Mouse (Mus musculus) heart, embryonic 13.5 days (tissue): ENCODE results near the gene Rcor1. TPM values are rescaled to one million over a fixed set of nuclear protein-coding genes. Genes with fewer than 3 reads are reported as not detected.

ENCODE experiments used
- ATAC-seq: fragments of 200-750 bp; cut with Nextera tagmentation; 2 replicates; pipeline ENCODE4 v1.8.0; 2017; ENCODE audit warnings: moderate TSS enrichment; ENCODE audit not compliant: insufficient number of reproducible peaks, low FRiP score, low TSS enrichment; ENCODE audit errors: extremely low read depth
- H3K27ac ChIP-seq: fragments of 300-500 bp; sonication (generic); replicated peaks from 2 replicates; pipeline ENCODE4 v1.5.1; 2015; ENCODE audit warnings: moderate library complexity, mild to moderate bottlenecking, inconsistent platforms
- H3K27me3 ChIP-seq: fragments of 300-500 bp; sonication (generic); replicated peaks from 2 replicates; pipeline ENCODE4 v1.6.1; 2015; ENCODE audit warnings: mild to moderate bottlenecking, inconsistent platforms
- H3K36me3 ChIP-seq: fragments of 300-500 bp; sonication (generic); 2 replicates; pipeline ENCODE4 v1.6.1; 2015; ENCODE audit warnings: mild to moderate bottlenecking, inconsistent platforms
- H3K4me1 ChIP-seq: fragments of 300-500 bp; sonication (generic); 2 replicates; pipeline ENCODE4 v1.6.1; 2015; ENCODE audit warnings: inconsistent platforms
- H3K4me2 ChIP-seq: fragments of 300-500 bp; sonication (generic); 2 replicates; pipeline ENCODE4 v1.6.1; 2015; ENCODE audit warnings: inconsistent platforms, mild to moderate bottlenecking, moderate library complexity
- H3K4me3 ChIP-seq: fragments of 300-500 bp; sonication (generic); 2 replicates; pipeline ENCODE4 v1.5.1; 2015; ENCODE audit warnings: moderate library complexity, mild to moderate bottlenecking, inconsistent platforms
- H3K9ac ChIP-seq: fragments of 300-500 bp; sonication (generic); 2 replicates; pipeline ENCODE4 v1.6.1; 2015; ENCODE audit warnings: inconsistent platforms, mild to moderate bottlenecking, moderate library complexity
- H3K9me3 ChIP-seq: fragments of 300-500 bp; sonication (generic); 2 replicates; pipeline ENCODE4 v1.6.1; 2016; ENCODE audit warnings: inconsistent platforms
- whole genome bisulfite sequencing: fragments of 180-500 bp; shearing (Covaris S2); methylation state at CpG from one replicate; pipeline ENCODE4 v1.1.7; 2015; ENCODE audit warnings: mixed read lengths; 5-methylcytosine and 5-hydroxymethylcytosine counted together
- polyA plus RNA-seq: library from polyadenylated mRNA; unstranded; fragments of >200 nt; fragmentation: Nextera tagmentation; extraction: Ambion mirVana; gene quantifications from 2 replicates; pipeline ENCODE4 v1.2.1, GENCODE M21; 2015

Gene Rcor1
- polyA plus RNA-seq, 1 experiment from 2014 or later, result 5.4 TPM

GRCm38 (mm10) chr12:111152981-111153710 lies 114.0 kb downstream of the Rcor1 start:
- no peaks in the 10 kb centered on the region for H3K27me3 ChIP-seq
- no peak overlapping the region for H3K27ac ChIP-seq
- no peak overlapping the region for H3K4me3 ChIP-seq
- WGBS, result 68% methylated on average over 7 of the region's 7 CpGs
- no peak overlapping the region for H3K4me2 ChIP-seq
- H3K4me1 ChIP-seq, result peaks cover 15% of the 10 kb centered on the region; the same call in 1 of the 2 replicates
- no peak overlapping the region for H3K9ac ChIP-seq
- no peaks in the 10 kb centered on the region for H3K9me3 ChIP-seq
- ATAC-seq, result no peak
- H3K36me3 ChIP-seq, result no peaks in the 10 kb centered on the region

DNA sequence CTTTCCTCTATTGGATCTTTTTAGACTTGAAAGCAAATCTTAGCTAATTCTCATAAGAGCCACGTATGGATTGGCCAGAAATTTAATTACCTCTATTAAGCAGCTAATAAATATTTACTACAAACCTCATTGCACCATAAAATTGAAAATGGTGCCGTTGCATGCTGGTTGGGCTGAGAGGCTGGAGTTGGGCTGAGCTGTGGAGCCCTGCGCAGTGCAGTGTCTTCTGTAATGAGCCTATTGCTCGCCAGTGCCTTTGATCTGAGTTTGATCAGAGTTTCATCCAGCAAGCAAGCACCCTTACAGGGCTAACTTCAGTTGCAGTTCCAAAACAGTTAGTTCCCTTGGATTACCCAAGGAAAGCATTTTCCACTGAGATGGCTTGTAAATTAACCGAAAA lies 114.8 kb downstream of the Rcor1 start:
- Histone ChIP-seq H3K4me1 (peaks cover 10% of the 10 kb centered on the region; the same call in 1 of the 2 replicates), H3K4me3 (no peak overlapping the region), H3K9me3 (no peaks in the 10 kb centered on the region), H3K9ac (no peak overlapping the region), H3K27ac (no peak overlapping the region), H3K4me2 (no peak overlapping the region), H3K27me3 (no peaks in the 10 kb centered on the region), H3K36me3 (no peaks in the 10 kb centered on the region)
- ATAC-seq, result no peak
- 72% methylated on average over 5 of the region's 5 CpGs for WGBS

DNA sequence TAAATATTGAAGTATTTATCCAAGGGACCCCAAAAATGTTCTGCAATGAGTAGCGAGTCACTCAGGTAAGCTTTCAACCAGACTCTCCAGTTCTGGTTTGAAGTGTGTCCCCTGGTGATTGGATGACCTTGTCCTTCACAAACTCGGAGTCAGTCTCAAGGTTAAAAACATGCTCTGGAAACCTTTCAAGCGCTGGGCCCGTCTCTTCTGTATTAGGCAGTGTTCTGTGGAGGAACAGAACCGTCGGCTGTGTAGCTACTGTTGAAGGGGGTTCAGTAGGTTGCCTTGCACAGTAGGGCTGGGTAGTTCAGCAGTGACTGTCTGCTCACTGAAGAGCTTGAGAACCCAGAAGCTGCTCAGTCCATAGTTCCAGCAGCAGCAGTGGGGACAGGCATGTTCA lies 115.5 kb downstream of the Rcor1 start:
- Histone ChIP-seq H3K36me3 (no peaks in the 10 kb centered on the region), H3K27ac (no peak overlapping the region), H3K27me3 (no peaks in the 10 kb centered on the region), H3K9me3 (no peaks in the 10 kb centered on the region), H3K4me1 (peaks cover 8% of the 10 kb centered on the region; the same call in 1 of the 2 replicates), H3K9ac (no peak overlapping the region), H3K4me3 (no peak overlapping the region), H3K4me2 (no peak overlapping the region)
- WGBS, result 62% methylated on average over 6 of the region's 6 CpGs
- no peak for ATAC-seq

DNA sequence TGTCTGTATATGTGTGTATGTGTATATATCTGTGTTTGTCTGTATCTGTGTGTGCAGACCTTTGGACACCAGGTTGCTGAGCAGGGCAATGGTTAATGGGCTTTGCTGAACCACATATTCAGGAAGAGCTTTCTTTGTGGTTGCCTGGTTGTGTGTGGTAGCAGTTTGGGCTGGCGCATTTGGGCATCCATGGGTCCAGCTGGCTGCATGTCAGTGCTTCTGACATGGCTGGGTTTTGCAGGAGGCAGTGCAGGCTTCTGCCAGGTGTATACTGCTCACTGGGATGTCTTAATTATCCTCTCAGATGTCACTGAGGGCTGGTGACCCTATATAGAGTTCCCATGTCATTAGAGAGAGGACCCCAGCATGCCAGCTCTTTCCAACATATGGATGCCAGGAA lies 116.6 kb downstream of the Rcor1 start:
- H3K4me1 ChIP-seq, result peaks cover 5% of the 10 kb centered on the region; the same call in 1 of the 2 replicates
- H3K4me2 ChIP-seq, result no peak overlapping the region
- H3K9ac ChIP-seq, result no peak overlapping the region
- H3K36me3 ChIP-seq, result no peaks in the 10 kb centered on the region
- no peak overlapping the region for H3K4me3 ChIP-seq
- no peak for ATAC-seq
- H3K27ac ChIP-seq, result no peak overlapping the region
- no peaks in the 10 kb centered on the region for H3K27me3 ChIP-seq
- no peaks in the 10 kb centered on the region for H3K9me3 ChIP-seq
- 90% methylated on average over 1 of the region's 1 CpGs for WGBS

- no peak overlapping the region for H3K4me3 ChIP-seq
- H3K4me1 ChIP-seq, result peaks cover 23% of the 10 kb centered on the region
- H3K9ac ChIP-seq, result no peak overlapping the region
- 56% methylated on average over 12 of the region's 12 CpGs for WGBS
- no peak overlapping the region for H3K4me2 ChIP-seq
- H3K27ac ChIP-seq, result no peak overlapping the region
- no peak for ATAC-seq
- no peaks in the 10 kb centered on the region for H3K27me3 ChIP-seq
- H3K9me3 ChIP-seq, result no peaks in the 10 kb centered on the region
- H3K36me3 ChIP-seq, result no peaks in the 10 kb centered on the region
Observed at GRCm38 (mm10) chr12:111159659-111160428, 120.7 kb downstream of the Rcor1 start.

DNA sequence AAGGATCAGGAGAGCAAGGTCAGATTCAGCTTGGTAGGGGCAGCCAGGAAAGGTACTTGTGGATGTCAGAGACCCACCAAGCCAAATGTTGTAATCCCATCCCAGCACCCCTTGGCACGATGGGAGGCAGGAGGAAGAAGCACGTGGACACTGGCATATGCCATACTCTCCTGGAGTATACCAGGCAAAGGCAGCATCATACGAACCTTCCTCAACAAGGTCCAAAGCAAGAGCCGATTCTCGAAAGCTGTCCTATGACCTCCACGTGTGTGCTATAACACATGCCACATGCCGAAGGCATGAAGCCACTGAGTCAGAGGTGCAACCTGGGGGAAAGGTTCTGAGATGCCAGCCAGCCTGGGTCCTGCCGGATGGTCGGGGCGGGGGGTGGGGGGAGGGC lies 121.7 kb downstream of the Rcor1 start:
- Histone ChIP-seq H3K4me3 (no peak overlapping the region), H3K27ac (no peak overlapping the region), H3K9me3 (no peaks in the 10 kb centered on the region), H3K36me3 (no peaks in the 10 kb centered on the region), H3K4me2 (no peak overlapping the region), H3K9ac (no peak overlapping the region), H3K4me1 (peaks cover 31% of the 10 kb centered on the region), H3K27me3 (no peaks in the 10 kb centered on the region)
- no peak for ATAC-seq
- WGBS, result 86% methylated on average over 10 of the region's 10 CpGs

DNA sequence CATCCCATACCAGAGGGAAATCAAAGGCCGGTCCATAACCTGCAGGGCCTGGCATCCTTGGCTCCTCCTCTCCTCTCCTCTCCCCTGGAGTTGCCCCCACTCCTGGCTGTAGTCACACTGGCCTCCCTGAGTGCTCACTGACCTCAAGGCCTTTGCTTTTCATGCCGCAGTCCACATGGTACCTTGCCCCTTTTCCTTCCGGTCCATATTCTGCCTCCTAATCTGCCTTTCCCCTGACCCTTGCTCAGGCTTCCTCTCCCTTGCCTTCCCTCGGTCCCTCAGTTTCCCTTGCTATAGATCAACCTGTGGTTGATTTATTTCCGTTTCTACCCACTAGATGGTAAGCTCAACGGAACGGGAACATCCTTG lies 122.8 kb downstream of the Rcor1 start:
- no peaks in the 10 kb centered on the region for H3K36me3 ChIP-seq
- H3K27ac ChIP-seq, result peak overlapping the region; percentile 53; the same call in 1 of the 2 replicates
- H3K9me3 ChIP-seq, result no peaks in the 10 kb centered on the region
- no peaks in the 10 kb centered on the region for H3K27me3 ChIP-seq
- H3K9ac ChIP-seq, result peak overlapping the region; percentile 76
- H3K4me3 ChIP-seq, result peak overlapping the region; percentile 36
- peaks cover 31% of the 10 kb centered on the region for H3K4me1 ChIP-seq
- no peak for ATAC-seq
- H3K4me2 ChIP-seq, result peak overlapping the region; percentile 64
- WGBS, result 38% methylated on average over 7 of the region's 7 CpGs

- 10% methylated on average over 16 of the region's 16 CpGs for WGBS
- Histone ChIP-seq H3K4me2 (peak overlapping the region; percentile 64), H3K36me3 (no peaks in the 10 kb centered on the region), H3K9me3 (no peaks in the 10 kb centered on the region), H3K9ac (peak overlapping the region; percentile 76), H3K4me3 (peak overlapping the region; percentile 36), H3K27me3 (no peaks in the 10 kb centered on the region), H3K4me1 (peaks cover 37% of the 10 kb centered on the region), H3K27ac (peak overlapping the region; percentile 53)
- no peak for ATAC-seq
Observed at GRCm38 (mm10) chr12:111162312-111163061, 123.3 kb downstream of the Rcor1 start.

GRCm38 (mm10) chr12:111164310-111164751 lies 125.2 kb downstream of the Rcor1 start:
- no peaks in the 10 kb centered on the region for H3K27me3 ChIP-seq
- H3K27ac ChIP-seq, result peak overlapping the region; percentile 81; the same call in 1 of the 2 replicates
- peak overlapping the region; percentile 67 for H3K4me2 ChIP-seq
- ATAC-seq, result peak; percentile 61; the same call in 1 of the 2 replicates
- no peaks in the 10 kb centered on the region for H3K9me3 ChIP-seq
- WGBS, result 2% methylated on average over 13 of the region's 13 CpGs
- H3K9ac ChIP-seq, result peak overlapping the region; percentile 71
- H3K36me3 ChIP-seq, result no peaks in the 10 kb centered on the region
- H3K4me1 ChIP-seq, result peaks cover 46% of the 10 kb centered on the region
- peak overlapping the region; percentile 50 for H3K4me3 ChIP-seq

DNA sequence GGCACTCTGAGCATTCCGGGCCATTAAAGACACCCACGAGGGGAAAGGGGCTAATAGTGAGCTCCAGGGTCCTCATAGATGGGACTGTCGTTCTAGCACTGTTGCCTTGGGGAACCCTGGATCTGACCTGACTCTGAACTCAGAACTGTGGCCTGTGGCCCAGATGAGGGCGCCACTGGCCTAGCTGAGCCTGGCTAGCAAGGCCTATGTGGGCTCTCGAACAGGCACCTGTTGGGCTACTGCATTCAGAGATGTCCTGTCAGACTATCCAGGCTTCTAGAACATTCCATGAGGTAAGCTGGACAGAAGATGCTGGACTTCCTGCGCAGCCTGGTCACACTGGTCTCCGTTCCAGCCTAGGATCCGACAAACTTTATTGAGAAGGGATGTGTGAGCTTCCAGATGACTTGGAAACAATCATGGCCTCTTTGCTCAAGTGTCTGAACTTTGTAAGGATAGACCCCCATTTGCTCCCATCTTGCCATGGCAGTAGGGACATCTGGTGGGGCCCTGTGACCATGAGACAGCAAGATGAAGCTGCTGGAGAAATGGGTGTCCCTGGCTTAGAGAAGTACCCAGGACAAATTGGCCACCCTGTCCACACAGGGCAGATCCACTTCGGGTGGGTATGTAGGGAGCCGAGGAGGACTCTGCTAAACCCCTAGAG lies 126.1 kb downstream of the Rcor1 start:
- H3K4me3 ChIP-seq, result peak overlapping the region; percentile 79
- H3K36me3 ChIP-seq, result no peaks in the 10 kb centered on the region
- ATAC-seq, result no peak
- H3K9ac ChIP-seq, result peak overlapping the region; percentile 93
- peak overlapping the region; percentile 81 for H3K27ac ChIP-seq
- WGBS, result 61% methylated on average over 10 of the region's 10 CpGs
- no peaks in the 10 kb centered on the region for H3K9me3 ChIP-seq
- peaks cover 46% of the 10 kb centered on the region for H3K4me1 ChIP-seq
- no peaks in the 10 kb centered on the region for H3K27me3 ChIP-seq
- peak overlapping the region; percentile 96 for H3K4me2 ChIP-seq
